Mouse (Mus musculus) cerebellum, postnatal 36 days (tissue): ENCODE measurements at regions not wholly inside any gene's neighbourhood (a gene's known extent, or its start where the extent isn't known, plus 50 kb on each side); places are given as distances from the start of the nearest gene placed in this dataset.

Experiments
- DNase-seq, 2 experiments: peaks; one replicate each; pipeline ENCODE4 v3.0.0; 2021 to 2022; ENCODE audit warnings: mixed read lengths in 2 of 2

- no peak for DNase-seq
Observed at GRCm38 (mm10) chr4:22997198-22997985, 509.2 kb upstream of the Pou3f2 start.

GRCm38 (mm10) chr4:22986763-22987468, 498.8 kb upstream of the Pou3f2 start:
- DNase-seq, result no peak

GRCm38 (mm10) chr4:22973585-22974116, 485.5 kb upstream of the Pou3f2 start:
- no peak for DNase-seq

- no peak for DNase-seq
Observed at GRCm38 (mm10) chr4:22972784-22973584, 484.8 kb upstream of the Pou3f2 start.

- DNase-seq, result no peak
Observed at GRCm38 (mm10) chr4:22971127-22971526, 483.0 kb upstream of the Pou3f2 start.

GRCm38 (mm10) chr4:22970495-22970894, 482.3 kb upstream of the Pou3f2 start:
- DNase-seq, result no peak

- DNase-seq, result no peak
Observed at GRCm38 (mm10) chr4:22949422-22949821, 461.3 kb upstream of the Pou3f2 start.

- DNase-seq, result no peak
Observed at GRCm38 (mm10) chr4:22948880-22949279, 460.7 kb upstream of the Pou3f2 start.

GRCm38 (mm10) chr4:22946788-22947406, 458.7 kb upstream of the Pou3f2 start:
- no peak for DNase-seq

GRCm38 (mm10) chr4:22938302-22938701, 450.1 kb upstream of the Pou3f2 start:
- no peak for DNase-seq

- no peak for DNase-seq
Observed at GRCm38 (mm10) chr4:22924181-22924580, 436.0 kb upstream of the Pou3f2 start.

GRCm38 (mm10) chr4:22914886-22915285, 426.7 kb upstream of the Pou3f2 start:
- DNase-seq, result no peak

- no peak for DNase-seq
Observed at GRCm38 (mm10) chr4:22892694-22893046, 404.5 kb upstream of the Pou3f2 start.

- no peak for DNase-seq
Observed at GRCm38 (mm10) chr4:22891974-22892693, 404.0 kb upstream of the Pou3f2 start.

GRCm38 (mm10) chr4:22880692-22881091, 392.5 kb upstream of the Pou3f2 start:
- DNase-seq, result no peak

- no peak for DNase-seq
Observed at GRCm38 (mm10) chr4:22875392-22875791, 387.2 kb upstream of the Pou3f2 start.

GRCm38 (mm10) chr4:22836124-22836445, 347.9 kb upstream of the Pou3f2 start:
- DNase-seq, result no peak

- no peak for DNase-seq
Observed at GRCm38 (mm10) chr4:22835381-22836123, 347.4 kb upstream of the Pou3f2 start.

- DNase-seq, result no peak
Observed at GRCm38 (mm10) chr4:22833851-22834440, 345.8 kb upstream of the Pou3f2 start.

GRCm38 (mm10) chr4:22803665-22804064, 315.5 kb upstream of the Pou3f2 start:
- no peak for DNase-seq

- no peak for DNase-seq
Observed at GRCm38 (mm10) chr4:22792826-22793225, 304.7 kb upstream of the Pou3f2 start.
